Mouse (Mus musculus) intestine, embryonic 15.5 days (tissue): ENCODE measurements around the gene Pkdcc. TPM values are rescaled to one million over a fixed set of nuclear protein-coding genes. Genes with fewer than 3 reads are reported as not detected.

Experiments
- ATAC-seq: fragments of 200-750 bp; cut with Nextera tagmentation; 2 replicates; pipeline ENCODE4 v1.8.0; 2017; ENCODE audit warnings: moderate TSS enrichment, moderate library complexity
- H3K27ac ChIP-seq: fragments of 300-500 bp; sonication (generic); 2 replicates; pipeline ENCODE4 v1.5.1; 2015; ENCODE audit warnings: mild to moderate bottlenecking, inconsistent platforms
- H3K27me3 ChIP-seq: fragments of 300-500 bp; sonication (generic); replicated peaks from 2 replicates; pipeline ENCODE4 v1.6.1; 2015; ENCODE audit warnings: inconsistent platforms
- H3K36me3 ChIP-seq: fragments of 300-500 bp; sonication (generic); 2 replicates; pipeline ENCODE4 v1.6.1; 2015; ENCODE audit warnings: inconsistent platforms
- H3K4me1 ChIP-seq: fragments of 300-500 bp; sonication (generic); replicated peaks from 2 replicates; pipeline ENCODE4 v1.6.1; 2015; ENCODE audit warnings: inconsistent platforms
- H3K4me2 ChIP-seq: fragments of 300-500 bp; sonication (generic); replicated peaks from 2 replicates; pipeline ENCODE4 v1.6.1; 2015; ENCODE audit warnings: mild to moderate bottlenecking, inconsistent platforms
- H3K4me3 ChIP-seq: fragments of 300-500 bp; sonication (generic); replicated peaks from 2 replicates; pipeline ENCODE4 v1.5.1; 2015; ENCODE audit warnings: inconsistent platforms
- H3K9ac ChIP-seq: fragments of 300-500 bp; sonication (generic); 2 replicates; pipeline ENCODE4 v1.6.1; 2015; ENCODE audit warnings: inconsistent platforms
- H3K9me3 ChIP-seq: fragments of 300-500 bp; sonication (generic); 2 replicates; pipeline ENCODE4 v1.6.1; 2016; ENCODE audit warnings: inconsistent platforms
- WGBS: fragments of 180-500 bp; shearing (Covaris S2); methylation state at CpG from one replicate; pipeline ENCODE4 v1.1.7; 2015; 5-methylcytosine and 5-hydroxymethylcytosine counted together
- polyA plus RNA-seq: library from polyadenylated mRNA; unstranded; fragments of >200 nt; fragmentation: Nextera tagmentation; extraction: Ambion mirVana; gene quantifications from 2 replicates; pipeline ENCODE4 v1.2.1, GENCODE M21; 2015

Gene Pkdcc
- polyA plus RNA-seq, 1 experiment from 2014 or later: 28.4 TPM

DNA sequence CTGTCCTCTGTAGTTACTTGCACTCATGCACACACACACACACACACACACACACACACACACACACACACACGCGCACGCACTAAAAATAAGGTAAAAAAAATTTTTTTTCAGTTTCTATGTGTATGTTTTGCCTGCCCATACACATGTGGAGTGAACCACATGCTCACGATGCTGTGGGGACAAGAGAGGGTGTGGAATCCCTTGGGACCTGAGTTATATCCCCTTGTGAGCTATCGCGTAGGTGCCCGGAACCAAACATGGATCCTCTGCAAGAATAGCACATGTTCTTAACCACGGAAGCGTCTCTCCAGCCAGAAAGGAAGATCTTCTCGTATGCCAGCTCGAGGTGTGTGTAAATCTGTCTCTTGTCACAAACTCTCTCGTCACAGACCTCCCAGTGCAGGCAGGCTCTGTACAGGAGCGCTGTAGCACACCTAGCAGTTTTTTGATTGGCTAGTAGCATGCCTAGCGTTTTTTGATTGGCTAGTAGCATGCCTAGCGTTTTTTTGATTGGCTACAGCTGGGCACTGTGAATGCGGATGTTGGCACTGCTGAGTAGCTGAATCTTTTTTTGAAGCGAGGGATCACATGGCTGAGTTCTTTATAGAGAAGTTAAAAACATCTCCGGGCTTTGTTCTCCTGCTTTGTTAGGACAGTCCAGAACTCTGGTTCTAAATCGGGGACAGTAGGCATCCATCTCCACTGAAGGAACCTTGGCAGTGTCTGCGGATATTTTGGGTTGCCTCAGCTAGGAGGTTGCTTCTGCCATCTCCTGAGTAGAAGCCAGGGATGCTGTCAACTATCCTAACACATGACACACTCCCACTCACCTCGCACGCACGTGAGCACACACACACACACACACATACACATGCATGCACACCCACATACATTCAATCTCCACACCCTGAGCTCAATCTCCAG is 52.4 kb downstream of the Pkdcc start:
- no peaks in the 10 kb centered on the region for H3K9me3 ChIP-seq
- no peaks in the 10 kb centered on the region for H3K36me3 ChIP-seq
- peak overlapping the region; percentile 56 for H3K4me2 ChIP-seq
- no peaks in the 10 kb centered on the region for H3K27me3 ChIP-seq
- H3K9ac ChIP-seq: no peak overlapping the region
- peak; percentile 95 for ATAC-seq
- H3K27ac ChIP-seq: no peak overlapping the region
- WGBS: 41% methylated on average over 23 of the region's 23 CpGs
- H3K4me1 ChIP-seq: 0 out of 2 replicates have a peak, but pooled peaks cover 2% of the 10 kb centered on the region
- H3K4me3 ChIP-seq: peak overlapping the region; percentile 22; the same call in 1 of the 2 replicates

DNA sequence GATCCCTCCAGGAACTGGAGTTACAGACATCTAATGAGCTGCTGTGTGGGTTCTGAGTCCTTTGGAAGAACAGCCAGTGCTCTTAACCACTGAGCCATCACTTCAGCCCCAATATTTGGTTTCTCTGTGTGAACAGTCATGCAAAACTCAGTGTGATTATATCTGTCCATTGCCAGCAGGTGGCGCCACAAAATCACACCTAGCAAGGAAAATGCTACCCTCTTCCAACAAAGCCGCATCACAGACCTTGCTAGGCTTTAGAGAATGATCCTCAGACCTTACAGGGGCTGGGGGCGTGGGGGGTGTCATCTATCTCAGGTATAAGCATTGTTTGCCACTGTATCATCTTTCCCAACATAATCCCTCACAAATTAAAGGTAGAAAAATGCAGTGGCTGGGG is 56.4 kb downstream of the Pkdcc start:
- no peaks in the 10 kb centered on the region for H3K9me3 ChIP-seq
- no peak overlapping the region for H3K4me3 ChIP-seq
- no peak overlapping the region for H3K9ac ChIP-seq
- no peaks in the 10 kb centered on the region for H3K27me3 ChIP-seq
- no peak for ATAC-seq
- peaks cover 19% of the 10 kb centered on the region for H3K4me1 ChIP-seq
- H3K27ac ChIP-seq: no peak overlapping the region
- WGBS: 3% methylated on average over 3 of the region's 3 CpGs
- H3K36me3 ChIP-seq: no peaks in the 10 kb centered on the region
- no peak overlapping the region for H3K4me2 ChIP-seq

DNA sequence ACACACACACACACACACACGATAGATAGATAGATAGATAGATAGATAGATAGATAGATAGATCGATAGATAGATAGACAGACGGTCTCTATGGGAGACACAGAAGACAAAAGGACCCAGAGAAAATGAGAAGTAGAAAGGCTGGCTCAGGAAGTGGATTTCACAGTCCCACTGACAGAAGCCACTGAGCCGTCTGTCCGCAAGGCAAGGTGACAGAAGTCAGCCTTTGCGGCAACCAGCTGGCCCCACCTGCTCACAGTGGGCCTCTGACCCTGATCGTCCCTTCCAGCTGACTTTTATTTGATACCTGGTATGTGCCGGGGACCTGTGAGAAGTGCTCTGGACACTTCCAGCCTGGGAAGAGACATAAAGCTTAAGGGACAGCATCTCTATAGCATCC is 57.5 kb downstream of the Pkdcc start:
- ATAC-seq: no peak
- WGBS: 59% methylated on average over 8 of the region's 8 CpGs

DNA sequence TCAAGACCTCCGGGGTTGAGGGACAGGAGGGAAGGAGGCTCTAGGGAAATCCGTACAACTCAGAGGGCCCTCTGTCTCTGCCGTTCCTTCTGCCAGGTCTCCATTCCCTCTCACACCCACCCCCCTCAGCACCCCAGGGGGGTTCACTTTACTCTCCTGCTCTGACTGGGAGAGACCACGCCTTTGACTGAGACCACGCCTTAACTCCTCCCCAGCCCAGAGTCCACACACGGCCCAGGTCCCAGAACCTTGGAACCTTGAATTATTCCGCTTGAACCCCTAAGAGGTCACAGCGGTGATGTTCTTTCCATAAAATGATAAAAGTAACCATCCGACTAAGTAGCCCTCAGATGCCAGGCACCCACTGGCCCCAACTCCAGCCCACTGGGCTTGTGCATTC is 58.5 kb downstream of the Pkdcc start:
- no peaks in the 10 kb centered on the region for H3K9me3 ChIP-seq
- no peak overlapping the region for H3K27ac ChIP-seq
- H3K9ac ChIP-seq: no peak overlapping the region
- no peaks in the 10 kb centered on the region for H3K27me3 ChIP-seq
- peaks cover 32% of the 10 kb centered on the region for H3K4me1 ChIP-seq
- 0 out of 2 replicates have a peak overlapping the region, but pooled peaks have one; percentile 4 for H3K4me3 ChIP-seq
- 36% methylated on average over 9 of the region's 9 CpGs for WGBS
- peak; percentile 31; the same call in 1 of the 2 replicates for ATAC-seq
- H3K36me3 ChIP-seq: no peaks in the 10 kb centered on the region
- H3K4me2 ChIP-seq: peak overlapping the region; percentile 31

More for the DNA sequence above, 57.5 kb downstream of the Pkdcc start:
- Histone ChIP-seq H3K4me2 (no peak overlapping the region), H3K27ac (no peak overlapping the region), H3K9ac (no peak overlapping the region), H3K4me1 (peaks cover 31% of the 10 kb centered on the region), H3K9me3 (no peaks in the 10 kb centered on the region), H3K4me3 (no peak overlapping the region), H3K36me3 (no peaks in the 10 kb centered on the region), H3K27me3 (no peaks in the 10 kb centered on the region)

DNA sequence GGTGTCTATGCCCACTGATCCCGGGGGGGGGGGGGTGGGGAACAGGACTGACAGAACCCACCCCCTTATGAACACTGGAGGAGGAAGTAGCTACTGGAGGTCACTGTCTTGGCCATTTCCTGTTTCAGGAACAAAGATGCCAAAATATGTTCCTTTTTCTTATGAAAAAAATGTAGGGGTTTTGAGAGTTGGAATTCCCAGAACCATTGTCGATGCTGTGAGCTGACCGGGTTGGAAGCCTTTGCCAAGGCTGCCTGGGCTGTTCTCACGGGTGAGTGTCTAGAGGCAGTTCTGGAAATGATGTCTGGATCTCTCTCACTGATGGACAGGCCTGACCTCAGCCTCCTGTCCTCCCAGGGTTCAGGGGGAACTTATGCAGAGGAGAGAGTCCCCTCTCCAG is 59.0 kb downstream of the Pkdcc start:
- peak overlapping the region; percentile 31; the same call in 1 of the 2 replicates for H3K4me2 ChIP-seq
- no peak overlapping the region for H3K4me3 ChIP-seq
- H3K27ac ChIP-seq: peak overlapping the region; percentile 36; the same call in 1 of the 2 replicates
- no peaks in the 10 kb centered on the region for H3K9me3 ChIP-seq
- 35% methylated on average over 4 of the region's 4 CpGs for WGBS
- no peak for ATAC-seq
- H3K9ac ChIP-seq: no peak overlapping the region
- peaks cover 32% of the 10 kb centered on the region for H3K4me1 ChIP-seq
- H3K27me3 ChIP-seq: no peaks in the 10 kb centered on the region
- no peaks in the 10 kb centered on the region for H3K36me3 ChIP-seq

Other genes starting within 250 kb of the Pkdcc start
- gene Eml4, start 135.6 kb downstream of the Pkdcc start, polyA plus RNA-seq: 34.5 and 37.0 TPM in 2 replicates